Mouse (Mus musculus) C2C12 (cell line): Measurements from ENCODE around the gene Sec16b. TPM values are rescaled to one million over a fixed set of nuclear protein-coding genes. Genes with fewer than 3 reads are reported as not detected.

Experiments used
- H3K27me3 ChIP-seq: one replicate; pipeline ENCODE4 v1.6.1; 2011; ENCODE audit not compliant: control insufficient read depth, insufficient read depth, insufficient read length
- H3K36me3 ChIP-seq: one replicate; pipeline ENCODE4 v1.6.1; 2011; ENCODE audit not compliant: control insufficient read depth, insufficient read depth
- H3K4me3 ChIP-seq: one replicate; pipeline ENCODE4 v1.5.1; 2011; ENCODE audit warnings: mild to moderate bottlenecking, control low read depth; ENCODE audit not compliant: poor library complexity, insufficient read depth, severe bottlenecking
- H3K79me2 ChIP-seq: one replicate; pipeline ENCODE4 v1.6.1; 2011; ENCODE audit not compliant: control insufficient read depth, insufficient read depth
- H3K79me3 ChIP-seq: one replicate; pipeline ENCODE4 v1.6.1; 2011; ENCODE audit warnings: low read depth, control low read depth
- H3ac ChIP-seq: one replicate; pipeline ENCODE3; 2011; ENCODE audit warnings: low read depth; ENCODE audit not compliant: control insufficient read depth, insufficient read length
- CEBPB ChIP-seq: IDR thresholded peaks from one replicate; pipeline ENCODE4 v1.6.1; 2011; ENCODE audit warnings: low read depth, mild to moderate bottlenecking, control low read depth, moderate library complexity
- CTCF ChIP-seq: IDR thresholded peaks from one replicate; pipeline ENCODE4 v1.5.1; 2011; ENCODE audit not compliant: control insufficient read depth, insufficient read depth, insufficient read length
- FOSL1 ChIP-seq: IDR thresholded peaks from one replicate; pipeline ENCODE4 v1.8.0; 2011; ENCODE audit warnings: mild to moderate bottlenecking, low read length; ENCODE audit not compliant: poor library complexity, insufficient read depth, severe bottlenecking
- MAX ChIP-seq: IDR thresholded peaks from one replicate; pipeline ENCODE4 v1.6.1; 2011; ENCODE audit warnings: mild to moderate bottlenecking, control low read depth
- MYOD1 ChIP-seq: IDR thresholded peaks from one replicate; pipeline ENCODE4 v1.6.1; 2011; ENCODE audit warnings: low read depth; ENCODE audit not compliant: control insufficient read depth, insufficient read length
- MYOG ChIP-seq: IDR thresholded peaks from one replicate; pipeline ENCODE4 v1.6.1; 2011; ENCODE audit not compliant: control insufficient read depth, insufficient read length; ENCODE audit errors: extremely low read depth
- USF1 ChIP-seq: IDR thresholded peaks from one replicate; pipeline ENCODE4 v1.6.1; 2011; ENCODE audit warnings: low read depth, mild to moderate bottlenecking, control low read depth, moderate library complexity
- polyA plus RNA-seq: library from polyadenylated mRNA; unstranded; fragments of >200 nt; fragmentation: generic; extraction: Trizol; gene quantifications from one replicate; pipeline ENCODE4 v1.2.1, GENCODE M21; 2012; ENCODE audit warnings: missing spikeins

The Sec16b gene
- polyA plus RNA-seq, 1 experiment, result 2.8 TPM

DNA sequence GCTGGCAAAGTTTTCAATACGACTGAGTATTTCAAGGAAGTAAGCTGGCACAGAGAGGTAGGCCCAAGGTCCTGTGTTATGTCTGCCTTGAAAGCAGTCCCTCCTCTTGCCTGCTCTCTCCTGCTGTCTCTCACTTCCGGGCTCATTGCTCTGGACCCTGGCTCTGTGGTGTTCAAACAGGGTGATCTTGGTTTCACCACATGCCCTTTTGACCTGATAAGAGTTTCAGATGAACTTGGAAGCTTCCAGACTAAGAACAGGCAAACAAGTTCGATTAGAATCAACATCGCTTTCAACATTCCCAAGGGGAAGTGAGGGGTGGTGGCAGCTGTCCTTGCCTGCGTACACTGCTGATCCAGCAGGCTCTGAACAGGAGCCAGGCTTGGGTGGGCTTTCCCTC is 20.1 kb downstream of the Sec16b start:
- TF ChIP-seq CEBPB, result no peak
- TF ChIP-seq USF1, result no peak
- TF ChIP-seq MAX, result no peak
- H3K79me2 ChIP-seq, result no peaks in the 10 kb centered on the region
- H3K4me3 ChIP-seq, result no peak overlapping the region
- no peaks in the 10 kb centered on the region for H3K27me3 ChIP-seq
- H3K79me3 ChIP-seq, result no peaks in the 10 kb centered on the region
- H3K36me3 ChIP-seq, result no peaks in the 10 kb centered on the region
- H3ac ChIP-seq, result no peak overlapping the region

DNA sequence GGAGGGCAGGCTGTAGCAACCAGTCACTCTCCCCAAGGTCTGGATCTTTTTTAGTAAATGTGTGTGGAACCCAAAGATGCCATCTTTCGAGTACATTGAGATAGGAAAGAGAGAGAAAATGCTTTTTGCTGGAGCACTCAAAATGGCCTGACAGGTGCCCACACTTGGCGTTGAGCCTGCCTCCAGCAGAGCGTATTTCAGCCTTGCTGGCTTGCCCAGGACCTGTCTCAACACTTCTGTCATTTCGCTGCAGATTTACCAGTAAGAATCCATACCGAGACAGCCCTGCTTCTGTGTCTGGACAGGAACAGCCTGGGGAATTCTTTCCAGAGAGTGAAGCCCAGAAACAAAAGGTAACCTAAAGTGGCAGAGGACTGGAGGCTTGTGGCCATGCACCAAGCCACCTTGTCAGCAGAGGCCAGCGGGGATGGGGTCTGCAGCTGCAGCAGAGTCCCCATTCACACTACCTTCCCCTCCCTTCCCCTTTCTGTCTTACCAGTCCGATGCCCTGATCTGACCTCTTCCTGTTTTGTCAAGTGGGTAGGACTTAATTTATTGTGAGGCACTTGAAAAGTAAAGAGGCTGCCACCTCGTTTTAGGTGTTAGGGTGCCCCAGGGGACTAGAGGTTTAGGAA is 26.4 kb downstream of the Sec16b start:
- no peaks in the 10 kb centered on the region for H3K79me2 ChIP-seq
- TF ChIP-seq FOSL1 (no peak), MYOG (no peak), USF1 (no peak), CEBPB (no peak)
- H3K36me3 ChIP-seq, result no peaks in the 10 kb centered on the region
- H3ac ChIP-seq, result no peak overlapping the region
- no peaks in the 10 kb centered on the region for H3K27me3 ChIP-seq
- H3K79me3 ChIP-seq, result no peaks in the 10 kb centered on the region
- H3K4me3 ChIP-seq, result no peak overlapping the region

DNA sequence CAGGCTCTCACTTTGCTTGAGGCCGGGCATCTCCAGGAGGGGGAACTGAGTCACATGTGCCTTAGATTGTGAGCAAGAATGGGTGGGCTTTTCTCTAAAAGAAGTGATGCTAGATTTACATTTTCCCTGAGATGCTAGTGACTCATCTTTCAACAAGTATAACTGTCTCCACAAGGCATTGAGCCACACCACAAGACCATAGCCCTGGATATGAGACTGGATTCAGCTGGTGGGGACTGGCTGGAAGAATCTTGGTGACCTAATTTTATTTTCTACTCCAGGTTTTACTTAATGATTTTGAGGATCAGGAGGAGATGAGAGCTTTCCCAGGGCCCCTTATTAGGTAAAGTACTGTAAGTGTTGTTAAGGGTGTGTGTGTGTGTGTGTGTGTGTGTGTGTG is 29.0 kb downstream of the Sec16b start:
- H3K79me2 ChIP-seq, result no peaks in the 10 kb centered on the region
- TF ChIP-seq MYOD1, result no peak
- no peak for TF ChIP-seq FOSL1
- no peak for TF ChIP-seq CTCF
- no peak overlapping the region for H3K4me3 ChIP-seq
- H3ac ChIP-seq, result no peak overlapping the region
- H3K27me3 ChIP-seq, result no peaks in the 10 kb centered on the region
- H3K36me3 ChIP-seq, result no peaks in the 10 kb centered on the region
- no peaks in the 10 kb centered on the region for H3K79me3 ChIP-seq

DNA sequence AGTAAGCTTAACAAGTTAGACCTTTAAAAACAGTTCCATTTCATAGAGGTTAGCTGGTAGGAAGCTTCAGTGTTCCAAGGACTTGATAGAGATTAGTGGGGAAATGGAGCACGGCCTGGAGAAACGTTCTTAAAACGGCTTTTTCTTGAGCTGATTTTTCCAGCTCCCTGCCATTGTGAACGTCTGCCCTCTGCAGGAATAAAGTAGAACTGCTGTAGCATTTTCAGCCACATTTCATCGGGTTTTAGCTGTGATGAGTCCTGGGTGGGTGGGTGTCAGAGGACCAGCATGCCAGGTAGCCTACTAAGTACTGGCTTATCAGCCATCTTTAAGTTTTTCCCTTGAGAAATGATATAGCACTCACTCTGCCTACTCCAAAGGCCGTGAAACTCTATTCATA is 29.9 kb downstream of the Sec16b start:
- Histone ChIP-seq H3K79me2 (no peaks in the 10 kb centered on the region), H3K79me3 (no peaks in the 10 kb centered on the region), H3K27me3 (no peaks in the 10 kb centered on the region), H3ac (no peak overlapping the region), H3K4me3 (no peak overlapping the region), H3K36me3 (no peaks in the 10 kb centered on the region)
- TF ChIP-seq CTCF (peak; percentile 12), MYOG (no peak)

DNA sequence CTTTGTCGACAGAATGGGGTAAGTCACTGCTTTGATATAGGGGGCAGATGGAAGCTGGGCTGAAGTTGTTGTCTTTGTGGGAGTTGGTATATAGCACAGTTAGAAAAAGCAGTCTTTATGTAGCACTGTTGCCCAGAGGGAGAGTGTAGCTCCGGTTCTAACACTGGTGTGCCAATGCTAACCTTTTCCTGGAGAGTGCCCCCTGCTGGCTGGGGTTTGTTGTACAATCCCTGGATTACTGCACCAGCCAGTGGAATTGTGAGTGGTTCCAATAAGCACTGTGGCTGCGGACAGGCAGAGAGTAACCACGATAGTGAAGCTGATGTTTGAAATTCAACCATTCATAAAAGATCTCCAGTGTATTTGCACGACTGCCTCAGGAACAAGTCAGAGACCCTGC is 31.1 kb downstream of the Sec16b start:
- Histone ChIP-seq H3ac (no peak overlapping the region), H3K4me3 (no peak overlapping the region)
- TF ChIP-seq MAX, result no peak
- no peak for TF ChIP-seq MYOD1

DNA sequence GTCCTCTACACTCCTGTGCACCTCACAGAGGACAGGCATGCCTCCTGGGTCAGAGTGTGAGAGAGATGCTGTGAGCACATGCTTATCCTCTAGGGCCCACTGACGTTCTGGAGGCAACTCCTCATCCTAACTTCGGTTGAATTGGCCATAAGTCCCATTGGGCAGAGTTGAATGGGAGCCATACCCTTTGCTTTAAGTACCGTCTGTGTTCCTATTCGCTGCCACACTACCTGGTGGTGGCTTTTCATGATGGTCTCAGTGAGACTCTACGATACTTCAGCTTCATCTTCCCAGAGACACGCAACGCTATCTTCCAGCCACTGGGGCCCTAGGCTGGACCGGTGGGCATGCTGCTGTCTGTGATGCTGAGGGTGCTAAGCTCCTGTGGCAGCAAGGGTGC is 38.5 kb downstream of the Sec16b start:
- Histone ChIP-seq H3K79me3 (no peaks in the 10 kb centered on the region), H3K27me3 (no peaks in the 10 kb centered on the region), H3K79me2 (no peaks in the 10 kb centered on the region), H3K36me3 (no peaks in the 10 kb centered on the region), H3ac (no peak overlapping the region), H3K4me3 (no peak overlapping the region)
- TF ChIP-seq MAX (no peak), MYOG (no peak), CTCF (no peak), CEBPB (no peak), MYOD1 (no peak), USF1 (no peak), FOSL1 (no peak)

More for the DNA sequence above, 31.1 kb downstream of the Sec16b start:
- Histone ChIP-seq H3K79me3 (no peaks in the 10 kb centered on the region), H3K36me3 (no peaks in the 10 kb centered on the region), H3K79me2 (no peaks in the 10 kb centered on the region), H3K27me3 (no peaks in the 10 kb centered on the region)

DNA sequence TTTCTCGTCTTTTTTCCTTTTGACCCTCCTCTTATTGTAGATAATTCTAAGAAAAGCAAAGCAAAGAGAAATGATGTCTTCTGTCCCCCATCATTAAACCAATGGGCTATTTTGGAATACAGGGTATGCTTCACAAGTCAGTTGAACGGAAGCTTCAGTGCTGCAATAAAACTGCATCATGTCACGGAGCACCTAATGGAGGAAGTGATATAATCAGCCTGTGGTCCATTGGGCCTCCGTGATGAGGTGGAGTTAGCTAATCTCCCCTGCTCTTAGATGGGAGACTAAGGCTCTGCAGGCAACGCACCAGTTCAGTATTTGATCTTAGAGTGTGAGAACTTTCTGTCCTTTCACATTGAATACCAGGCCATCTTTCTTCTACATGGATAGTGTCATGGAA is 41.1 kb downstream of the Sec16b start:
- TF ChIP-seq MAX (no peak), CTCF (no peak)
- no peak overlapping the region for H3ac ChIP-seq
- H3K79me3 ChIP-seq, result no peaks in the 10 kb centered on the region
- H3K79me2 ChIP-seq, result no peaks in the 10 kb centered on the region
- H3K4me3 ChIP-seq, result no peak overlapping the region
- H3K36me3 ChIP-seq, result no peaks in the 10 kb centered on the region
- H3K27me3 ChIP-seq, result no peaks in the 10 kb centered on the region
